Mouse (Mus musculus): ENCODE results near the gene Saa3.
"Not testable (repeated sequence)": the region's sequence is repeated elsewhere in the genome, so short reads cannot be mapped to it uniquely, and the experiment has no call there.

Saa3 gene

GRCm38 (mm10) chr7:46710390-46710844 lies 5.1 kb downstream of the Saa3 start, which contains the start of gene Saal1:
TSS of gene Saal1 (minus strand) at chr7:46710680.
- DNase-seq (ENCODE audit: low spot score), result peak; percentile 82

- no peak for DNase-seq (ENCODE audit: low spot score)
Measured at GRCm38 (mm10) chr7:46700521-46701025, 14.9 kb downstream of the Saa3 start.

- no peak for DNase-seq (ENCODE audit: low spot score)
Measured at GRCm38 (mm10) chr7:46696754-46697153, 18.7 kb downstream of the Saa3 start.

- DNase-seq (ENCODE audit: low spot score), result no peak
Measured at GRCm38 (mm10) chr7:46686827-46687226, 28.7 kb downstream of the Saa3 start.

- no peak for DNase-seq (ENCODE audit: low spot score)
Measured at GRCm38 (mm10) chr7:46680732-46681131, 34.8 kb downstream of the Saa3 start.

- DNase-seq (ENCODE audit: low spot score), result not testable (repeated sequence)
Measured at GRCm38 (mm10) chr7:46679044-46679443, 36.5 kb downstream of the Saa3 start.

GRCm38 (mm10) chr7:46678417-46678816 lies 37.1 kb downstream of the Saa3 start:
- no peak for DNase-seq (ENCODE audit: low spot score)

- DNase-seq (ENCODE audit: low spot score), result no peak
Measured at GRCm38 (mm10) chr7:46676808-46677360, 38.6 kb downstream of the Saa3 start.

GRCm38 (mm10) chr7:46675886-46676285 lies 39.6 kb downstream of the Saa3 start:
- no peak for DNase-seq (ENCODE audit: low spot score)

GRCm38 (mm10) chr7:46675061-46675460 lies 40.4 kb downstream of the Saa3 start:
- no peak for DNase-seq (ENCODE audit: low spot score)

- DNase-seq (ENCODE audit: low spot score), result no peak
Measured at GRCm38 (mm10) chr7:46672160-46672672, 43.3 kb downstream of the Saa3 start, which contains the start of gene Tph1. TSS of gene Tph1 (minus strand) at chr7:46672537.

- no peak for DNase-seq (ENCODE audit: low spot score)
Measured at GRCm38 (mm10) chr7:46667256-46667655, 48.2 kb downstream of the Saa3 start.

GRCm38 (mm10) chr7:46665236-46665635 lies 50.3 kb downstream of the Saa3 start:
- DNase-seq (ENCODE audit: low spot score), result no peak

Data from ovary, postnatal 14 days (tissue).